Mouse (Mus musculus) macrophage (primary cell): ENCODE data around the gene 4930516K23Rik. TPM values are rescaled to one million over a fixed set of nuclear protein-coding genes. Genes with fewer than 3 reads are reported as not detected.

Source experiments
- polyA plus RNA-seq: library from polyadenylated mRNA; stranded (reverse); fragments of 250-400 nt; gene quantifications from 3 replicates; pipeline ENCODE4 v1.2.4, GENCODE M21; 2018; ENCODE audit warnings: inconsistent platforms

4930516K23Rik gene
- polyA plus RNA-seq, 1 experiment from 2014 or later = not detected

Other genes starting within 250 kb of the 4930516K23Rik start
- not detected in 3 replicates for gene Hbb-bt, start 247.4 kb downstream of the 4930516K23Rik start, polyA plus RNA-seq
- gene Hbb-bs, start 233.3 kb downstream of the 4930516K23Rik start, polyA plus RNA-seq = not detected in 3 replicates
- gene Hbb-bh2, start 220.9 kb downstream of the 4930516K23Rik start, polyA plus RNA-seq = not detected in 3 replicates
- gene Hbb-bh1, start 218.3 kb downstream of the 4930516K23Rik start, polyA plus RNA-seq = not detected in 3 replicates
- not detected in 3 replicates for gene Hbb-y, start 208.2 kb downstream of the 4930516K23Rik start, polyA plus RNA-seq
- not detected in 3 replicates for gene Olfr66, start 175.2 kb downstream of the 4930516K23Rik start, polyA plus RNA-seq
- gene Olfr64, start 167.0 kb downstream of the 4930516K23Rik start, polyA plus RNA-seq = not detected in 3 replicates
- not detected in 3 replicates for gene Olfr65, start 158.0 kb downstream of the 4930516K23Rik start, polyA plus RNA-seq
- not detected in 3 replicates for gene Olfr631, start 132.6 kb downstream of the 4930516K23Rik start, polyA plus RNA-seq
- not detected in 3 replicates for gene Olfr632, start 127.1 kb downstream of the 4930516K23Rik start, polyA plus RNA-seq
- gene Olfr633, start 117.0 kb downstream of the 4930516K23Rik start, polyA plus RNA-seq = not detected in 3 replicates
- not detected in 3 replicates for gene Olfr635, start 90.3 kb downstream of the 4930516K23Rik start, polyA plus RNA-seq
- not detected in 3 replicates for gene Olfr638, start 62.7 kb downstream of the 4930516K23Rik start, polyA plus RNA-seq
- not detected in 3 replicates for gene Olfr639, start 44.1 kb downstream of the 4930516K23Rik start, polyA plus RNA-seq
- not detected in 3 replicates for gene Olfr640, start 35.9 kb downstream of the 4930516K23Rik start, polyA plus RNA-seq
- not detected in 3 replicates for gene Olfr641, start 26.0 kb downstream of the 4930516K23Rik start, polyA plus RNA-seq
- not detected in 3 replicates for gene Olfr642, start 8.8 kb downstream of the 4930516K23Rik start, polyA plus RNA-seq
- not detected in 3 replicates for gene Olfr644, start 10.4 kb upstream of the 4930516K23Rik start, polyA plus RNA-seq
- not detected in 3 replicates for gene Olfr645, start 24.0 kb upstream of the 4930516K23Rik start, polyA plus RNA-seq
- gene Olfr646, start 43.4 kb upstream of the 4930516K23Rik start, polyA plus RNA-seq = not detected in 3 replicates
- gene Ubqln5, start 68.4 kb upstream of the 4930516K23Rik start, polyA plus RNA-seq = not detected in 3 replicates
- not detected in 3 replicates for gene Olfr643, start 76.0 kb upstream of the 4930516K23Rik start, polyA plus RNA-seq
- gene Ubqln3, start 81.8 kb upstream of the 4930516K23Rik start, polyA plus RNA-seq = not detected in 3 replicates
- gene Ubqlnl, start 89.1 kb upstream of the 4930516K23Rik start, polyA plus RNA-seq = not detected in 3 replicates
- not detected in 3 replicates for gene Olfm5, start 103.4 kb upstream of the 4930516K23Rik start, polyA plus RNA-seq
- gene Olfr648, start 121.9 kb upstream of the 4930516K23Rik start, polyA plus RNA-seq = not detected in 3 replicates
- gene Olfr649, start 134.5 kb upstream of the 4930516K23Rik start, polyA plus RNA-seq = not detected in 3 replicates
- gene Trim6, start 157.3 kb upstream of the 4930516K23Rik start, polyA plus RNA-seq = 0.53 to 1.6 TPM (median 0.83 TPM) in 3 replicates
- gene Trim34a, start 183.0 kb upstream of the 4930516K23Rik start, polyA plus RNA-seq = 27.8 to 59.6 TPM (median 35.2 TPM) in 3 replicates
- gene Trim5, start 226.6 kb upstream of the 4930516K23Rik start, polyA plus RNA-seq = 5.0 to 12.6 TPM (median 9.5 TPM) in 3 replicates